Mouse (Mus musculus) hindbrain, embryonic 14.5 days (tissue): ENCODE data around the gene Fras1. TPM values are rescaled to one million over a fixed set of nuclear protein-coding genes. Genes with fewer than 3 reads are reported as not detected.

Experiments used
- ATAC-seq: fragments of 200-750 bp; cut with Nextera tagmentation; 2 replicates; pipeline ENCODE4 v1.8.0; 2017; ENCODE audit warnings: moderate number of reproducible peaks, mild to moderate bottlenecking, moderate TSS enrichment, moderate library complexity; ENCODE audit not compliant: low FRiP score
- DNase-seq: peaks from one replicate; pipeline ENCODE4 v3.0.0-alpha.2; 2015; ENCODE audit warnings: low spot score
- H3K27ac ChIP-seq: fragments of 300-500 bp; sonication (generic); 2 replicates; pipeline ENCODE4 v1.5.1; 2014; ENCODE audit warnings: mild to moderate bottlenecking, moderate library complexity
- H3K27me3 ChIP-seq: fragments of 300-500 bp; sonication (generic); 2 replicates; pipeline ENCODE4 v1.6.1; 2014; ENCODE audit warnings: mild to moderate bottlenecking, low read length, mixed read lengths; ENCODE audit not compliant: control insufficient read depth, insufficient read depth
- H3K36me3 ChIP-seq: fragments of 300-500 bp; sonication (generic); replicated peaks from 2 replicates; pipeline ENCODE4 v1.6.1; 2014; ENCODE audit not compliant: control insufficient read depth, insufficient read depth
- H3K4me1 ChIP-seq: fragments of 300-500 bp; sonication (generic); replicated peaks from 2 replicates; pipeline ENCODE4 v1.6.1; 2014; ENCODE audit warnings: antibody characterized with exemption, low read length, mixed read lengths; ENCODE audit not compliant: control insufficient read depth, insufficient read depth
- H3K4me2 ChIP-seq: fragments of 300-500 bp; sonication (generic); replicated peaks from 2 replicates; pipeline ENCODE4 v1.6.1; 2014; ENCODE audit warnings: mild to moderate bottlenecking, moderate library complexity
- H3K4me3 ChIP-seq: fragments of 300-500 bp; sonication (generic); replicated peaks from 2 replicates; pipeline ENCODE4 v1.5.1; 2014; ENCODE audit warnings: mild to moderate bottlenecking, low read length
- H3K9ac ChIP-seq: fragments of 300-500 bp; sonication (generic); 2 replicates; pipeline ENCODE4 v1.6.1; 2014
- H3K9me3 ChIP-seq: fragments of 300-500 bp; sonication (generic); 2 replicates; pipeline ENCODE4 v1.6.1; 2016; ENCODE audit warnings: low read length; ENCODE audit not compliant: control insufficient read depth
- WGBS: fragments of 180-500 bp; shearing (Covaris S2); extraction: QIAGEN DNeasy Blood & Tissue Kit; methylation state at CpG from one replicate; pipeline ENCODE4 v1.1.7; 2014; 5-methylcytosine and 5-hydroxymethylcytosine counted together
- polyA plus RNA-seq: library from polyadenylated mRNA; unstranded; fragments of >200 nt; fragmentation: Nextera tagmentation; extraction: Ambion mirVana; gene quantifications from 2 replicates; pipeline ENCODE4 v1.2.1, GENCODE M21; 2014

The Fras1 gene
- polyA plus RNA-seq, 1 experiment from 2014 or later = 9.8 TPM

- no peak overlapping the region for H3K4me2 ChIP-seq
- no peaks in the 10 kb centered on the region for H3K27me3 ChIP-seq
- no peaks in the 10 kb centered on the region for H3K36me3 ChIP-seq
- DNase-seq (no peak), ATAC-seq (no peak)
- H3K4me1 ChIP-seq = no peaks in the 10 kb centered on the region
- H3K9ac ChIP-seq = no peak overlapping the region
- H3K4me3 ChIP-seq = no peak overlapping the region
- WGBS = 85% methylated on average over 6 of the region's 6 CpGs
- no peaks in the 10 kb centered on the region for H3K9me3 ChIP-seq
- H3K27ac ChIP-seq = no peak overlapping the region
Measured at GRCm38 (mm10) chr5:96616954-96617646, 243.3 kb downstream of the Fras1 start.

- Histone ChIP-seq H3K27ac (no peak overlapping the region), H3K36me3 (no peaks in the 10 kb centered on the region), H3K4me1 (no peaks in the 10 kb centered on the region), H3K4me3 (no peak overlapping the region), H3K27me3 (no peaks in the 10 kb centered on the region), H3K4me2 (no peak overlapping the region), H3K9me3 (no peaks in the 10 kb centered on the region), H3K9ac (no peak overlapping the region)
- ATAC-seq (no peak), DNase-seq (no peak)
- WGBS = 48% methylated on average over 2 of the region's 2 CpGs
Measured at GRCm38 (mm10) chr5:96618008-96618407, 244.3 kb downstream of the Fras1 start.

GRCm38 (mm10) chr5:96620209-96620608 lies 246.5 kb downstream of the Fras1 start:
- H3K4me2 ChIP-seq = no peak overlapping the region
- H3K27ac ChIP-seq = no peak overlapping the region
- no peaks in the 10 kb centered on the region for H3K4me1 ChIP-seq
- no peaks in the 10 kb centered on the region for H3K27me3 ChIP-seq
- H3K4me3 ChIP-seq = no peak overlapping the region
- H3K9me3 ChIP-seq = no peaks in the 10 kb centered on the region
- H3K9ac ChIP-seq = no peak overlapping the region
- 82% methylated on average over 2 of the region's 2 CpGs for WGBS
- no peak for DNase-seq
- no peak for ATAC-seq
- H3K36me3 ChIP-seq = no peaks in the 10 kb centered on the region

GRCm38 (mm10) chr5:96620618-96621017 lies 246.9 kb downstream of the Fras1 start:
- no peaks in the 10 kb centered on the region for H3K27me3 ChIP-seq
- H3K4me1 ChIP-seq = no peaks in the 10 kb centered on the region
- no peak overlapping the region for H3K4me2 ChIP-seq
- no peak overlapping the region for H3K27ac ChIP-seq
- WGBS = 93% methylated on average over 5 of the region's 5 CpGs
- no peak overlapping the region for H3K9ac ChIP-seq
- no peaks in the 10 kb centered on the region for H3K9me3 ChIP-seq
- H3K36me3 ChIP-seq = no peaks in the 10 kb centered on the region
- DNase-seq (no peak), ATAC-seq (no peak)
- no peak overlapping the region for H3K4me3 ChIP-seq

- no peak overlapping the region for H3K4me3 ChIP-seq
- H3K36me3 ChIP-seq = no peaks in the 10 kb centered on the region
- H3K4me1 ChIP-seq = no peaks in the 10 kb centered on the region
- no peak overlapping the region for H3K4me2 ChIP-seq
- ATAC-seq (no peak), DNase-seq (no peak)
- no peak overlapping the region for H3K9ac ChIP-seq
- no peaks in the 10 kb centered on the region for H3K9me3 ChIP-seq
- H3K27me3 ChIP-seq = no peaks in the 10 kb centered on the region
- H3K27ac ChIP-seq = no peak overlapping the region
- WGBS = 71% methylated on average over 5 of the region's 5 CpGs
Measured at GRCm38 (mm10) chr5:96622604-96623352, 249.0 kb downstream of the Fras1 start.

- no peaks in the 10 kb centered on the region for H3K27me3 ChIP-seq
- no peaks in the 10 kb centered on the region for H3K9me3 ChIP-seq
- H3K27ac ChIP-seq = peak overlapping the region; percentile 59
- DNase-seq = peak; percentile 38
- H3K4me3 ChIP-seq = no peak overlapping the region
- no peaks in the 10 kb centered on the region for H3K36me3 ChIP-seq
- peak; percentile 59; the same call in 1 of the 2 replicates for ATAC-seq
- peaks cover 8% of the 10 kb centered on the region for H3K4me1 ChIP-seq
- H3K4me2 ChIP-seq = peak overlapping the region; percentile 8
- no peak overlapping the region for H3K9ac ChIP-seq
- WGBS = 41% methylated on average over 8 of the region's 8 CpGs
Measured at GRCm38 (mm10) chr5:96629851-96630250, 256.1 kb downstream of the Fras1 start.

GRCm38 (mm10) chr5:96635146-96635862 lies 261.5 kb downstream of the Fras1 start:
- no peak overlapping the region for H3K27ac ChIP-seq
- H3K27me3 ChIP-seq = no peaks in the 10 kb centered on the region
- H3K4me3 ChIP-seq = no peak overlapping the region
- H3K4me1 ChIP-seq = no peaks in the 10 kb centered on the region
- 54% methylated on average over 17 of the region's 17 CpGs for WGBS
- no peaks in the 10 kb centered on the region for H3K9me3 ChIP-seq
- H3K4me2 ChIP-seq = no peak overlapping the region
- peak; percentile 48; the same call in 1 of the 2 replicates for ATAC-seq
- no peak overlapping the region for H3K9ac ChIP-seq
- no peak for DNase-seq
- H3K36me3 ChIP-seq = no peaks in the 10 kb centered on the region

- no peak for ATAC-seq
- H3K4me2 ChIP-seq = no peak overlapping the region
- no peaks in the 10 kb centered on the region for H3K27me3 ChIP-seq
- no peak overlapping the region for H3K27ac ChIP-seq
- WGBS = 77% methylated on average over 5 of the region's 5 CpGs
- H3K9me3 ChIP-seq = no peaks in the 10 kb centered on the region
- H3K4me3 ChIP-seq = no peak overlapping the region
- H3K4me1 ChIP-seq = no peaks in the 10 kb centered on the region
- DNase-seq = no peak
- H3K36me3 ChIP-seq = no peaks in the 10 kb centered on the region
- no peak overlapping the region for H3K9ac ChIP-seq
Measured at GRCm38 (mm10) chr5:96635866-96636265, 262.1 kb downstream of the Fras1 start.

GRCm38 (mm10) chr5:96639213-96639910 lies 265.6 kb downstream of the Fras1 start:
- Histone ChIP-seq H3K4me1 (no peaks in the 10 kb centered on the region), H3K27ac (no peak overlapping the region), H3K36me3 (no peaks in the 10 kb centered on the region), H3K9ac (no peak overlapping the region), H3K4me3 (no peak overlapping the region), H3K9me3 (no peaks in the 10 kb centered on the region), H3K27me3 (no peaks in the 10 kb centered on the region), H3K4me2 (no peak overlapping the region)
- WGBS = 86% methylated on average over 6 of the region's 6 CpGs
- DNase-seq (no peak), ATAC-seq (no peak)
